Mouse (Mus musculus) thymus, postnatal 36 days (tissue): ENCODE measurements around the gene Cd8b1.

Experiments used
- DNase-seq, 2 experiments: peaks; one replicate each; pipeline ENCODE4 v3.0.0; 2022; ENCODE audit warnings: mixed read lengths in 2 of 2

Cd8b1 gene

GRCm38 (mm10) chr6:71322491-71322921, at the start of gene Cd8b1:
Gene Cd8b1, plus strand, starts transcription at chr6:71322788.
- peak; percentile 92 to 96 for DNase-seq

DNA sequence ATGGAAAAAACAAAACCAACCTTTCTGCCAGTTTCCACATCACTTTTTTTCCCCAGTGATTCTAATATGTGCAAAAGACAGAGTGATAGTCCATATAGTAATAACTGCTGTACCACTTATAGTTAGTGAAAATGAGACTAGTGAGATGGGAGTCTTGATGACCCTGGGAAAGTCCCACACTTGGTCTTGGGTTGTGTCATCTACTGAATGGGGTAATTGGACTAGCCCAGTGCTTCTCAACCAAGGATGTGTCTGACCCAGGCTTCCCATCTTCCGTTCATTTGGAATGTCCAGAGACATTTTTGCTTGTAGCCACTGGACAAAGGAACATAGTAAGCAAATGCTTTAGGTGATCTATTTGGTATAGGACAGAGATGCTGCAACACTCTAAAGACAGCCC, 48.9 kb upstream of the Cd8b1 start:
- DNase-seq = no peak

- DNase-seq = no peak
These were observed 48.0 kb upstream of the Cd8b1 start for GRCm38 (mm10) chr6:71274621-71275020.

DNA sequence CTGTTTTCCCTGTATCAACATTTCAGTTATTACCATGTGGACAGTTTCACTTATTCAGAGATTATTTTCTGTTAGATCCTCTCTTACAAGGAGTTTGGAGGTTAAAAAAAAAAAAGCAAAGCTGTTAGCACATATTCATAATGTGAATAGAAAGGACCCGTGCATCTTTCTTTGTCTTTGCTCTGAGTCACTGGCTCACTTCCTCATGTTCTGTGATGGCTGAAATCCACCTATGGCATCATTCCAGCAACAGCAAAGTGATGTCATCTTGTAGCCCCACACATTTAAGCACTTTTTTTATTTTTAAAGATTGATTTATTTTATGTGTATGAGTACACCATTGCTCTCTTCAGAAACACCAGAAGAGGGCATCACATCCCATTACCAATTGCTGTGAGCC, 43.2 kb upstream of the Cd8b1 start:
- no peak for DNase-seq

DNA sequence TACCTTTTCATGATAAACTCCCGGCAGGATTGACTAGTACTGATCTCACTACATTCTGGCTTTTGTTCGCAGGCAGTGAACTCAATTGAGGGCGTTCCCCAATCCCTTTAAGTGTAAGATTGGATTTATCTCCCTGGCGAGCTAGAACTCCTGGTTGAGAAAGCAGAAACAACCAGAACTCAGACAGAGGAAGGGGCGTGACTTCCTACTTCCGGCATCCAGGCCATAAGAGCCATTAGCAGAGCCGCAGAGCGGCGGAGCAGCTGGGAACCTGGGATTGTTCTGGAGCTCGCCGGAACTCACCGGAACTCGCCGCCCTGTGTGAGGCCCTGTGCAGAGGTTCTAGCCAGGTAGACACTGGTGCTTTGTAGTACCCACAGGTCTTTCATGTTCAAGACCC, 29.1 kb upstream of the Cd8b1 start:
- no peak for DNase-seq

DNA sequence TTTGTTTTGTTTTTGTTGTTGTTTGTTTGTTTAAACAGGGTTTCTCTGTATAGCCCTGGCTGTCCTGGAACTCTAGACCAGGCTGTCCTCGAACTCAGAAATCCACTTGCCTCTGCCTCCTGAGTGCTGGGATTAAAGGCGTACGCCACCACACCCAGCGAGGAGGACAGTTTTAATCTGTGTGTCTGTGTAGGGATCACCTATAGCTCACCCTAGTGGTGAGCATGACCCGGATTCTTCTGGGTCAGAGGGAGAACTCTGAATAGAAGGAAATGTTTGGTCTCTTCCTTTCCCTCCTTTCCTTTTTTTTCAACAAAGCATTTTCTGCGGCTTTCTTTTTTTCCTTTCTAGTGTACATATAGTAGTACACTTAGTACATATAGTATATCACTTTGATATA, 27.3 kb upstream of the Cd8b1 start:
- DNase-seq = no peak

DNA sequence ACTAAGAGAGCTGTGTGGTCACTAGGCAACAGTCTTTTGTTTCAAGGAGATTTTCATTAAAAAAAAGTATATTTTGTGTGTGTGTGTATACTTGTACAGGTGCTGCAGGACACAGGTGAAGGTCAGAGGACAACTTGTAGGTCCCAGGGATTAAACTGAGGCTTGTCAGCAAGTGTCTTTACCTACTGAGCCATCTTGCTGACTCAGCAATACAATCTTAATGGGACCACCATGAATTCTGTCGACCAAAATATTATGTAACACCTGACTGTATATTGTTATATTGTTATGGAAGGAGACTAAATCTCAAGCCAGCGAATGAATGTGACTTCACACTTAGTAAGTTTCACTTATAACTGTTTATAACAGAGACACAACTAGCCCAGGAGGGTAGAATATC, 24.5 kb upstream of the Cd8b1 start:
- DNase-seq = no peak

DNA sequence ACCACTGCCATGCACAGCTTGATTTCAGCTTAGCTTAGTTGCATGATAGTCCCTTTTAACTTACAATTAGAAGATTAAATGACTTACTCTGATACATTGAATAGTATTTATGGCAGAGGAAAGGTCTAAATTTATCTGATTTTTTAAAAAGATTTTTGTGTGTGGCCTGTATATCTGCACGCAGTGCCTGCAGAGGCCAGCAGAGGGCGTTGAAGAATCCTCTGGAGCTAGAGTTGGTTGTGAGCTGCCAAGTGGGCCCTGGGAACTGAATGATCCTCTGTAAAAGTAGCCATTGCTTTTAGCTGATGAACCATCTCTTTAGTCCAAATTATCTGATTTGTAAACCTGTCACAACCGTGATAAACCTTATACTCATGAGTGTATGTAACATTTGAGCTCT, 23.8 kb upstream of the Cd8b1 start:
- DNase-seq = peak; percentile 60 to 64

- DNase-seq = peak; percentile 86 to 93
These were observed 20.4 kb upstream of the Cd8b1 start for GRCm38 (mm10) chr6:71302097-71302731.

GRCm38 (mm10) chr6:71307486-71307885, 15.1 kb upstream of the Cd8b1 start:
- DNase-seq = peak; percentile 72 to 85

DNA sequence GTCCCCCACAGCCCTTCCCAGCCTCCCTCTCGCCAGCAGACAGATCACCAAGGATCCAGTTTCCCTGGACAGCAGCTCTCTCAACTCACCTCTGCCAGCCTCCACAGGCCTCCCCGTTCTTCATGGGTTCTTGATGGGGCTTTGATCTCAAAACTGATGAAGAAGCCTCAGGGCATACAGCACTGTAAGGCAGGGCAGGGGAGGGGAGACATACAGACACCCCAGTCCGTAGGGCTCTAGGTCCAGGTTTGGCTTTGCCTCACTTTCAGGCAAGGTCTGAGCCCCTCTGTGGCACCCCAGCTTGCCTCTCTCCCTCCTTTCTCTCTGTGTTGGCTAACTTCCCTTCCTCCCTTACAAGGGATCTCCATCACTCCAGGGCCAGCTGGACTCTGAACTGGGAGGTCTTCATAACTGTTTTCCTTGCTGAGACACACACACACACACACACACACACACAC, 733 bp upstream of the Cd8b1 start, which contains the start of gene Smyd1:
Smyd1 (minus strand) TSS at position 408 of the 458 bp plus-strand sequence.
- DNase-seq = peak; percentile 53 to 55

- peak; percentile 38 to 40 for DNase-seq
These were observed 2.2 kb downstream of the Cd8b1 start for GRCm38 (mm10) chr6:71324816-71325215.

- DNase-seq = peak; percentile 47 to 54
These were observed 7.3 kb downstream of the Cd8b1 start for GRCm38 (mm10) chr6:71329881-71330280.

- DNase-seq = peak; percentile 53 to 61
These were observed 7.9 kb downstream of the Cd8b1 start for GRCm38 (mm10) chr6:71330486-71330885.

DNA sequence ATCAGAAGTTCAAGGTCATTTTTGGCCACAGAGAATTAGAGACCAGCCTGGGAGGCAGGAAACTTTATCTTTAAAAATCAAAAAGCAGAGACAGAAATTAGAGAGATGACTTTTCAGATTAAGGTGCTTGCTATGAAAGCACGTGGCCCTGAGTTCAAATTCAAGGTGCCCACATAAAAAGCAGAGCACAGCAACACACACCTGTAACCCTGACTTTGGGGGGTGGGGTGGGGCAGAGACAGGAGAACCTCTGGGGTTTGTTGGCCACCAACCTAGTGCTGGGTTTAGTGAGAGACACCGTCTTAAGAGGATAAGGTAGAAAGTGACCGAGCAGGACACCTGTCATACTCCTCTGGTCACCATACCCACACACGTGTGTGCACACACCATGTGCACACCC, 8.9 kb downstream of the Cd8b1 start:
- peak; percentile 66 to 81 for DNase-seq

DNA sequence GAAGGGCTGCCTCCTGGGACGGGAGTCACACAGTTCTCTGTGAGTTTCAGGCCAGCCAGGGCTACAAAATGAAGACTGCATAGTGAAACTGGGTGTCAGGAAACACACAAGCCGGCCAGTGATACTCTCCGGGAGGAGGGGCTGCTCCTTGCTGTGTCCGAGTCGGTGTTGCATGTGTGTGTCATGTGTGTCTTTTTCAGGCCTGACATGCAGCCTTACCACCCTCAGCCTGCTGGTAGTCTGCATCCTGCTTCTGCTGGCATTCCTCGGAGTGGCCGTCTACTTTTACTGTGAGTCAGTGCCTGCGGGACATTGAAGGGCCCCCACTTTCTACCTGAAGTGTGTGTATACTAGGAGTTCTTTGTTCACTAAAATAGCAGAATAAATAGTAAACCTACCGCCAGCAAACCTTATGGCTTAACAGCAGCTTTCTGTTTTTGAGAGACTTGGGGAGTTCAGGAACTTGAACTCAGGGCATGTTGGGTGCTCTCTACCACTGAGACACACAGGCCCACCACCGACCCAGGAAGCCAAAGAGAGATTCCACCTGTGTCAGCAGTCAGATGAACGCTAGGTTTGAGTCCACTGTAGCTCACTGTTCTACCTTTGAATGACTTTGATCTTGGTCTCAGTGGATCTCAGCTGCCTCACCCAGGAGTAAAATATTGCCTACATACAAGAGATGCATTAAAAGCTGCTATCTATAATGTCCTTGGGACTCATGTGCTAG, 9.8 kb downstream of the Cd8b1 start:
- DNase-seq = peak; percentile 59 to 67

GRCm38 (mm10) chr6:71333031-71333430, 10.4 kb downstream of the Cd8b1 start:
- DNase-seq = peak; percentile 64 to 73

- DNase-seq = peak; percentile 69 to 82
These were observed 11.1 kb downstream of the Cd8b1 start for GRCm38 (mm10) chr6:71333578-71334273.

GRCm38 (mm10) chr6:71337666-71338065, 15.1 kb downstream of the Cd8b1 start:
- peak; percentile 65 to 80 for DNase-seq

DNA sequence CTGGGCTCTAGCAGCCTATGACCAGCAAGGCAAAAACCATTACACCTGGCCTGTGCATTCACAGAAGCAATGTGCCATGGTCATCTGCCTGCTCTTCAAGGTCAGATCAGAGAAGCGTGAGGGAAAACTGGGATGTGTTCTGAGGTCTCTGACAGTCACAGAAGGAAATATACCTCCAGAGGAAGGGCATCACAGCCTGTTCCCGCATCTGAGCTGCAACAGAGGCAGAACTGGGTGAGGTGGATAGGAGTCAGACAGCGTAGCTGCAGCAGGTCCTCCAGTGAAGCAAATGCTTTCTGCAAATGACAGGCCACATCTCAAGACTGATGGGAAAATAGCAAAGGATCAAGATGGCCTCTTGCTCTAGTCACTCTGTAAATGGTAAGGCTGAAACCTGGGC, 16.4 kb downstream of the Cd8b1 start:
- peak; percentile 43 to 60 for DNase-seq

DNA sequence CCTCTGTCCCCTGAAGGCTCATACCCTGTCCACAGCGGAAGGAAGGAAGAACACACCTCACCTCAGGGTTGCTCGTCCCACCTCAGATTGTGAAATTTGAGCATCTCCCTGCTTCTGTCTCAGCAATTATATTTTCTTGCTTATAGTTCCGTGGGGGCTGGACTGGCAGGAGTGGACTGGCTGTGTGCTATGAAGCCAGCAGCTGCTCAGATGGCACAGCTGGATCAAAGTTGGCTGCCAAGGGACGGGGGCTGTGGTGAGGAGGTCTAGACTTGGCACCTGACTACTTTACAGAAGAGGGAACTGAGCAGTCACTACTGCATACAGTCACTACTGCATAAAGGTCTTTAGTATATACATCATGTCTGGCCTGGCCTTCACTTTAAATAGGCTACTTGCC, 16.8 kb downstream of the Cd8b1 start:
- DNase-seq = peak; percentile 65 to 77

DNA sequence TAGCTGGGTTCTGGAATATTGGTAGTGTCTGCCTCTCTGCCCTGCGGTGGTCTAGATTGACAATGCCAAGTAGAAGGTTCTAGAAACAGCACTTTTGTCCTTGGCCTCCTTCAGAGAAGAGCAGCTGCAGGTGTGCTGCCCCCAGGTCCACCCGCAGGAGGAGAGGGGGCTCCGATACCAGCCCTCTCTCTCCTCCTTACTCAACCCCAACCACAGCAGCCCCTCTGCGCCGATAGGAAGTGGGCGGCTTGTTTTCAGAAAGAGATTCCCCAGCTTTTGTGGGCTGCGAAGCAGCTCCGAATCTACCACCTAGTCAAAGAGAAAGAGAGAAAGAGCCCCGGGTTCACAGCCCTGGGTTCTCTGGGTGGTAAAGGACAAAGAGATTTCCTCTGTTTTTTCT, 18.6 kb downstream of the Cd8b1 start:
- DNase-seq = peak; percentile 85 to 95

GRCm38 (mm10) chr6:71348006-71348405, 25.4 kb downstream of the Cd8b1 start:
- DNase-seq = peak; percentile 36 to 39

DNA sequence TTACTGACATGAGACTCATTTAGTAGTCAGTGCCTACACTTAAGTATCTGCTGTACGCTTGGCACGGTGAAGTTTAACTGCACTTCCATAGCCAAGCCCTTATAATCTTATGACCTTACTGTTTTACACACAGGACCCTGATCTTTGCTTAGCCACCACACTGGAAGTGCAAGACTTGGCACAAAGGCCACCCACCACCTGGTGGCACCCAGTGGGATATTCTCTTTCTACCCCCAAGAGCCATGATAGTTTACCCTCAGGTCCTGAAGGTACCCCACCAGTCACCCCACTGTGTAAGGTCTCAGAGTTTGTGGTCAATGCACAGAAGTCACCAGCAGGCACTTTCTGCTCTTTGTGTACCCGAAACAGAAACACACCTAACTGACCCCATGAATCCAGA, 28.6 kb downstream of the Cd8b1 start:
- peak; percentile 77 to 81 for DNase-seq
